Mouse (Mus musculus): ENCODE results near the gene Spz1.
"Not testable (repeated sequence)": the region's sequence is repeated elsewhere in the genome, so short reads cannot be mapped to it uniquely, and the experiment has no call there.

The Spz1 gene

GRCm38 (mm10) chr13:92576072-92576471 lies at the start of gene Spz1:
Spz1 (minus strand) TSS chr13:92576172.
- DNase-seq (ENCODE audit: low read depth, low spot score): no peak

GRCm38 (mm10) chr13:92616459-92616858 lies 40.5 kb upstream of the Spz1 start:
- no peak for DNase-seq (ENCODE audit: low read depth, low spot score)

- no peak for DNase-seq (ENCODE audit: low read depth, low spot score)
Measured at GRCm38 (mm10) chr13:92615201-92615600, 39.2 kb upstream of the Spz1 start.

- DNase-seq (ENCODE audit: low read depth, low spot score): no peak
Measured at GRCm38 (mm10) chr13:92613094-92613493, 37.1 kb upstream of the Spz1 start.

GRCm38 (mm10) chr13:92611917-92612316 lies 35.9 kb upstream of the Spz1 start:
- DNase-seq (ENCODE audit: low read depth, low spot score): no peak

- DNase-seq (ENCODE audit: low read depth, low spot score): no peak
Measured at GRCm38 (mm10) chr13:92611254-92611784, 35.3 kb upstream of the Spz1 start.

DNA sequence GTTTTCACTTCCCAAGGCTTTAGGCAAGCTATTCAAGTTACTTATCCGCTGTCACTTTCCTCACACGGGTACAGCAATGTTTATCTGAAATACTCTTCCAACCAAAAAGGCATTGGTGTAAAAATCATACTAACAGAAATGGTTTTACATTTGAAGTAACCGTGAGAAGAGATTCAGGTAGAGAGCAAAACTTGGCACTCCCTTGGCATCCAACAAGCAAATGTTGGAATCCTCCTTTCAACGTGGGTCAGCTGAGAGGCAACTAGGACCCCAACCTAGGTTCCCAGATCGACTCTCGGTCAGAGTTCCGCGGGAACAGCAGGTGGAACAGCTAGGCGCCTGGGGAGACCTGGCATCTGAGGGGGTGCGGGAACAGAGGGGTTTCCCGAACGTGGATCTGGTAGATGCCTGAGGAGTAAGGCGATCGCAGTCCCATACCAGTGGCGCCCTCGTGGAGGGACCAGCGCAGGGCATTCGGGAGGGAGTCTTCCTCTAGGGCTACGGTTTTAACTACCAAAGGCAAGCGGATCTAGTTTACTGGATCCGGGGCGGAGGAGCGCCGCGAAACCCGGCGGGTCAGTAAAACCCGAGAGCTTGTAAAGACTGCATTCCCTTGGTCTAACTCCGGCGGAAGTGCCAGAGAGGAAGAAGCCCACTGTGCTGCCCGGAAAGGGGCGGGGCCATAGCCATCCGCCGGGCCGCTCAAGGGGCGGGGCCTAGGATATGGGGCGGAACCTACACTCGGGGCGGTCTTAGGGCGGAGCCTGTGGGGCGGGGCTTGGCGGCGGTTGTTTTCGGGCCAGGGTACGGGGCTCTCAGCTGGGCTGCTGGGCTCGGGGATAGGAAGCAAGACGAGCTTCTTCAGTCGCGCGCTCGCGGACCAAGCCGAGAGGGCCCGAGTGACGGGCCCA lies 34.6 kb upstream of the Spz1 start, which contains the start of gene Serinc5:
TSS of gene Serinc5 (plus strand) at position 781 of the 911 bp plus-strand sequence.
- DNase-seq (ENCODE audit: low read depth, low spot score): peak; percentile 91

DNA sequence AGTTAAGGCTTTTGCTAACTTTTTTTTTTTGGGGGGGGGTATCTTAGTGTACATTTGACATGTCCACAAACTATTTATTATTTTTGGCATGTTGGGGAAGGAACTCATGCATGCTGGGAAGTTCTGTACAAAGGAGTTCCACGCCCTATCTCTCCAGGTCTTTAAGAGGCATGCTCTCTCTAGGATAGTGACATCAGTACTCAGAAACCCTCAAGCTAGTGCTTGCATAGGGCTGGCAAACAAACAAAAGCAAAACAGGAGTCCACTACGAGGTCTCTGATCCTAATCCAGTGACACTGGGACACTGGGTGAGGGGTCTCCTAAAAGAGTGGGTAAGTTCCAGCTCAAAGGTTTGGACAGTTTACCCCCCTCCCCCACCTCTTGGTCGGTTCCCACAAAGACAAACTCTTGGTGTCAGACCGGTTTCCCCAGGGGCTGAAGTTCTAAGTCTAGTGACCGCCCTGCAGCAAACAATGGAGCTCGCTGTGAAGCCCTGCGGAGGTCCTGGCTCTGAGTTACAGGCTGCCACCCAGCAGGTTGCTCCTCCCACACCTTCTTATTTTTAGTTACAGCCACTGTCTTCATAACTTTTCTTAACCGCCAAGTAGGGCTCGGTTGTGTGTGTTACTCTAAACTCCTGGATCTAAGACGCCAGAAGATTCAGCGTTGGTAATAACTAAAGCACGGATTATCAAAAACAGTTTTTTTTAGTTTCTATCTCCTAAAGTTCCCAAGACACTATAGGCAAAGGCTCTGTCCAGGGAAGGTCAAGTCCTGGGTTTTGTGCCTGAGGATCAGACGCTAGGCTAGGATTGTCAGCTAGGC lies 33.7 kb upstream of the Spz1 start:
- DNase-seq (ENCODE audit: low read depth, low spot score): peak; percentile 18

GRCm38 (mm10) chr13:92605306-92605705 lies 29.3 kb upstream of the Spz1 start:
- DNase-seq (ENCODE audit: low read depth, low spot score): not testable (repeated sequence)

- no peak for DNase-seq (ENCODE audit: low read depth, low spot score)
Measured at GRCm38 (mm10) chr13:92595424-92595823, 19.5 kb upstream of the Spz1 start.

GRCm38 (mm10) chr13:92594907-92595306 lies 18.9 kb upstream of the Spz1 start:
- no peak for DNase-seq (ENCODE audit: low read depth, low spot score)

DNA sequence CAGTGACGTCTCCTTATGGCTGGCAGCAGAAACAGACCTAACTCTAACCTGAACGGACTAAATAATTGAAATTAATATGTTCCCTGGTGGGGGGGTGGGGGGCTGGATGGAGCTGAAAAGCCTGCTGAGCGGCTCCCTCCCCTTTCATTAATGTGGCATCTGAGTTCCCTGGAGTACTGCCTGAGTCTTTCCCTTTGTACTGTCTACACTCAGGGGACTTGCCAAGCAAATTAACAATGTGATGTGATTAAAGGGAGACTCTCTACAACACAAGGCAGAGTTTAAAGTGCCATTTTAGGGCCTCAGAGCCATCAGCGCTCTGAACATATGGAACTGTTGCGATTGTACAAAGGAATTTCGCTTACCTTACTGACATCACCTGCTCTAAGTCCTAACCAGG lies 18.5 kb upstream of the Spz1 start:
- no peak for DNase-seq (ENCODE audit: low read depth, low spot score)

GRCm38 (mm10) chr13:92593731-92594396 lies 17.9 kb upstream of the Spz1 start:
- DNase-seq (ENCODE audit: low read depth, low spot score): no peak

DNA sequence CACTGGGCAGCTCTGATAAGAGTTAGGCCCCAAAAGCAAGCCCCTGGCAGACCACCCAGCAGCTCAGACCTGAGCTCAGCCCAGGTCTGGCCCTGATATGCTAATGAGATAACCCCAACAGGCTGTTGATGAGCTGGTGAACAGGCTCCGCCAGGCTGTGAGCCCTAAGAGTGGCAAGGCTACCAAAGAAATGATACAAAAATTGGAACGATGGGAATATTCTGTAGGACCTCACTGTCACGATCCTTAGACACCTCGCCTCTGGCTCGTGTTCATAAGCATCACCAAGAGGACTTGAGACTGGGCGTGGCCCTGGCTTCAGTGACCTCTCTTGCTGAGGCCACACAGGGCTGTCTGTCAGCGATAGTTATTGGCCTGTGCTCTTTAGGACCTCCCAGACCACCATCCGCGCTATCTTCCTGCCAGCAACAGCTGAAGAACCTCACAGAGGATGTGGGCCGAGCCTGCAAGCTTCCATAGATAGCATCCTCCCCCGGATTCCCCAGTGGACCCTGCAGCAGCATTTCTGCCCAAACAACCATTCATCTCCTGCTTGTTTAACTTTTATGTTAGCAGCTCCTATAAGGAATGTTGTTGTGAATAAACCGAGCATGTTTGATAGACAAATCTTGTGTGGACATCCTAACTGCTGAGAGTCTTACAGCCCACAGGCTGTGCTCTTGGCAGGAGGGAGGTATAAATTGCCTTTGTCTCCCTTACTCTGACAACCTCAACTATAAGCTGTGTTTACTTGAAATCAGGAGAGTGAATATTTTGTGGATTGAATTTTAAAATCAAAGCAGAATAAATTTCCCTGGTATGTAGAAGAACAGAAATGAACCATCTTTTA lies 17.0 kb upstream of the Spz1 start:
- no peak for DNase-seq (ENCODE audit: low read depth, low spot score)

DNA sequence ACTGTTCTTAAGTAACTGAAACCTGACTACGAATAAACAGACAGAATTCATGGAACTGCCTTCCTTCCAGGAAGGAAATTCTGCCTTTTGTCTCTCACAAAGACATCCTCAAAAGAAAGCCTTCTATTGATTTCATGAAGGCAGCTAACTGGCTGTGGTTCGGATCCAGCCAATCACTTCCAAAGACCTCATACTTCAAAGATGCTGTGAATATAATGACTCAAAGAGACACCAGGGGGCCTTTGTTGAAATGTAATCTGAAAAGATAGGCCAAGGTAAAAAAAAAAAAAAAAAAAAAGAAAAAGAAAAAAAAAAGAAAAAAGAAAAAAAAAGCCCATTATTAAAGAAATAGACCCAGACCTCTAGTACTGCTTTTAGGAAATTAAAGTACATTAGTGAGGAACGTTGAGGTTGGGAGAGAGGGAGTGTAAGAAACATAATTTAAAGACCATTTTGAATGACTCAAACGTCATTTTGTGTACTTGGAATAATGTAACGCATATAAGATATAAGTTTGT lies 16.4 kb upstream of the Spz1 start:
- no peak for DNase-seq (ENCODE audit: low read depth, low spot score)

DNA sequence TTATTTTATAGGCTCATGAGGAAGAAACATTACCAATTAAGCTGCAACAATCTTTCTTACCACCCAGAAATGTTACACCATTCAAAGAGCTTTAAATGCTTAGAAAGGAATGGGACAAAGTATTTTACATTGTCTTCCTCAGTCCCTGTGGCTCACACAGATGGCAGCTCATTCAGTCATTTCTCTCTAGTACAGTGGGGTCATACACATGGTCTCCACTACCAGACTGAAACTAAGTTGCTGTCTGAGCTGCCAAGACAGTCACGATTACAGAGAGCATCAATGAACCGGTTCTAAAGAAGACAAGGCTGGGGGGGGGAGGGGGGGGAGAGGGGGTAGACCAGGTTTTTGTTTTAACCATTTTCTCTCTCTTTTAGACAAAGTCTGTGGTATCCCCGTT lies 15.3 kb upstream of the Spz1 start:
- no peak for DNase-seq (ENCODE audit: low read depth, low spot score)

DNA sequence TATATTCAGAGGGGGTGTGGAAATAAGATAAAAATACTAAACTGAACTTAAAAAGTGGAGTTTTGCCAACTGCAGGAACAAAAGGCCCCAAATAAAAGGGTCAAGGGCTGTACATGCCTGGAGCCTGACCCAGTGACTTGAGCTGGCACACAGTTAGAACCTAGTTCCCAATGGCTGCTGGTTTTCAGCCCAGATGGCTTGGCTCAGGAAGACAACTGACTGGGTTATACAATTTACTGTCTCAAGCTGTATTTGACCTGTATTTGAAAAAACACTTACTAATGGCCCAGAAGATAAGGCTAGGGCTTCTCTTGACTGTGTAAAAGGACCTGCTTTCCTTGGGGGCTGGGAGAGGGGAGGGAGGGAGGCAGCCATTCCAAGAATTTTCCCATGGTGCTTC lies 13.3 kb upstream of the Spz1 start:
- DNase-seq (ENCODE audit: low read depth, low spot score): no peak

GRCm38 (mm10) chr13:92588704-92589103 lies 12.7 kb upstream of the Spz1 start:
- DNase-seq (ENCODE audit: low read depth, low spot score): no peak

- no peak for DNase-seq (ENCODE audit: low read depth, low spot score)
Measured at GRCm38 (mm10) chr13:92584094-92584717, 8.2 kb upstream of the Spz1 start.
